Mouse (Mus musculus): Measurements from ENCODE around the gene Pcnx2.

DNA sequence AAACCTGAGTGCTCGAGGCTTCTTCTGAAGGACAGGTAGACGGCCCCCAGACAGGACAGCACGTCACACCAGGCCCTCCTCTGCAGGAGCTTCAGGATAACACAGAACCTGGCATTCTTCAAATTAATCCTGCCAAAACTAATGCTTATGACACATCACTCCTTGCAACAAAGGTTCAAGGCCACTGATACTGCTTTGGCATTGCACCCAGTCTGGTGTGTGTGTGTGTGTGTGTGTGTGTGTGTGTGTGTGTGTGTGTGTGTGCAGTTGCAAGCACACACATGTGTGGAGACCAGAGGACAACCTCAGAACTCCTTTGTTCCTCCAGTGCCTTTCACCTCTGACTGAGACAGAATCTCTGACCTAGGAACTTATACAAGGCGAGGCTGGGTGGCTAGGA lies 15.1 kb upstream of the Pcnx2 start:
- no peak for TF ChIP-seq POLR2A (IDR thresholded peaks at IDR 0.05; ENCODE audit: insufficient read depth, low read depth, low read length)
- no peak for TF ChIP-seq CTCF (IDR thresholded peaks at IDR 0.05)

Data from heart, adult 2 months (tissue).